ENCODE assay signal across 18 mouse cellular contexts in the genomic region with DNA sequence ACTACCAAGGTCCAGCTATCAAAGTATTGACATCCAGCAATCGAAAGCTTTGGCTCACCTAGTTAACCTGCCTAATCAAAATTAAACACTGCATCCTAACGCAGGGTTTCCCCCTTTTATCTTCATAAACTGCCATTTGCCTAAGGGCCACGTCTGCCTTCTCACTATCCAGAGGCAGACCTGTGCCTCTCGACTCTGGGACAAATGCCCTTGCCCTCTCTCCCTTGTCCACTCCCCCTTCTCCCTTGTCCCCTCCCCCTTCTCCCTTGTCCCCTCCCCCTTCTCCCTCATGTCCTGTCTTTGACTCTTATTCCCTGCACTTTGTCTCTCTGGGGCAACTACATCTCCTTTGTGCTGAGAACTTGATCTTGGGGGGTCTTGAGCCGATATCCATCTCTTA. TPM values are rescaled to one million over a fixed set of nuclear protein-coding genes. Genes with fewer than 3 reads are reported as not detected.
A peak's percentile ranks its signal among the peaks of the same experiment; 100 is the strongest.
DNase-seq lines count a peak whose midpoint lies in the region; TF ChIP-seq lines count a peak whose summit lies in the region.
"Had no signal": no experiment of that assay in that cellular context is flagged by ENCODE, and none has a peak within 500 bp of the region (broad histone marks: within the 10 kb centered on the region; RNA-seq: fewer than 3 reads in every experiment).

No protein-coding gene starts in this region.

- peak overlapping the region; percentile 84 for H3K27ac ChIP-seq in gastrocnemius, adult 2 months
- H3K27ac ChIP-seq in layer of hippocampus, adult 2 months: peak overlapping the region; percentile 78
- H3K27ac ChIP-seq in brown adipose tissue, adult 24 weeks (replicated peaks; ENCODE audit: low read depth, low read length): peak overlapping the region; percentile 68
- H3K27ac ChIP-seq in olfactory bulb, adult 2 months (ENCODE audit: insufficient read depth, low read depth, low read length): peak overlapping the region; percentile 25; the same call in 1 of the 2 replicates
- H3K27ac ChIP-seq: kidney, embryonic 15.5 days; macrophage; neural tube, embryonic 15.5 days; stomach, embryonic 15.5 days had no signal

- no peak overlapping the region for H3K4me3 ChIP-seq in gastrocnemius, adult 2 months
- no peak overlapping the region for H3K4me3 ChIP-seq in layer of hippocampus, adult 2 months
- H3K4me3 ChIP-seq in brown adipose tissue, adult 24 weeks (ENCODE audit: insufficient read depth, low read depth, low read length): no peak overlapping the region
- no peak overlapping the region for H3K4me3 ChIP-seq in olfactory bulb, adult 2 months (ENCODE audit: insufficient read depth, low read depth, low read length)
- H3K4me3 ChIP-seq: kidney, embryonic 15.5 days; neural tube, embryonic 15.5 days; stomach, embryonic 15.5 days had no signal

- no peak for DNase-seq in gastrocnemius, adult 2 months
- no peak for DNase-seq in gastrocnemius, adult 18-20 months (ENCODE audit: low spot score)
- no peak for DNase-seq in layer of hippocampus, adult 2 months (ENCODE audit: low spot score in 2 of 2)
- DNase-seq in layer of hippocampus, adult 9-11 months: no peak
- no peak for DNase-seq in frontal cortex, postnatal 36 days (ENCODE audit: low spot score in 2 of 2)
- DNase-seq: adrenal gland, postnatal 36 days; cerebellum, adult 11 months; forebrain, postnatal 0 days; heart, postnatal 4 days; liver; thymus, adult 18-20 months; thymus, postnatal 4 days had no signal

- peaks cover 18% of the 10 kb centered on the region for H3K4me1 ChIP-seq in brown adipose tissue, adult 24 weeks (ENCODE audit: control insufficient read depth, insufficient read depth, insufficient read length, low read length)
- H3K4me1 ChIP-seq in olfactory bulb, adult 2 months (ENCODE audit: control insufficient read depth, insufficient read depth, low read length): peaks cover 7% of the 10 kb centered on the region

- TF ChIP-seq CTCF in gastrocnemius, adult 2 months (IDR thresholded peaks at IDR 0.05): no peak
- no peak for TF ChIP-seq CTCF in layer of hippocampus, adult 2 months (conservative IDR thresholded peaks at IDR 0.05)
- TF ChIP-seq CTCF in olfactory bulb, adult 2 months (IDR thresholded peaks at IDR 0.05; ENCODE audit: insufficient read depth, low read depth, low read length): no peak

- TF ChIP-seq POLR2A in olfactory bulb, adult 2 months (IDR thresholded peaks at IDR 0.05; ENCODE audit: insufficient read depth, low read depth, low read length): no peak

- WGBS in olfactory bulb, adult 2 months: 67% methylated on average over 5 of the region's 5 CpGs

- intact Hi-C loops in gastrocnemius, adult 2 months (cut with DNase I): no loop called here

RNA-seq across cellular contexts. Expression of a gene that starts 28.3 kb away (rescaled TPM):
- total RNA-seq in gastrocnemius, adult 2 months (2021): 1 to 10 TPM; 3.0 to 4.3 TPM
- total RNA-seq in gastrocnemius, adult 18-20 months (2021): 1 to 10 TPM; 2.4 to 3.2 TPM
- 10 to 100 TPM; 15.5 to 16.9 TPM for total RNA-seq in layer of hippocampus, adult 2 months (2021)
- polyA plus RNA-seq in brown adipose tissue, adult 24 weeks (2012; ENCODE audit: insufficient read depth, insufficient read length, missing spikeins): 2.8 and 4.4 TPM in 2 replicates
- not detected in 2 replicates for polyA plus RNA-seq in olfactory bulb, adult 2 months (2012; ENCODE audit: insufficient read depth, insufficient read length, low replicate concordance, missing spikeins)

Comparison
In these comparisons a context has a peak if more than half of its experiments do, and no peak if none do; other contexts are left out.
1. H3K27ac ChIP-seq: peak in every context shown above with its lines; median percentile 84 in gastrocnemius, adult 2 months; 78 in layer of hippocampus, adult 2 months; 68 in brown adipose tissue, adult 24 weeks; 25 in olfactory bulb, adult 2 months.